13 mouse cellular contexts compared by ENCODE assay signal in genomic region chr14:120480927-120481326, GRCm38 (mm10). TPM values are rescaled to one million over a fixed set of nuclear protein-coding genes. Genes with fewer than 3 reads are reported as not detected.
DNase-seq lines count a peak whose midpoint lies in the region; ATAC-seq and TF ChIP-seq lines count a peak whose summit lies in the region.
"Had no signal": no experiment of that assay in that cellular context is flagged by ENCODE, and none has a peak within 500 bp of the region (broad histone marks: within the 10 kb centered on the region; RNA-seq: fewer than 3 reads in every experiment).

No protein-coding gene starts in this region.

- H3K27ac ChIP-seq in heart, embryonic 11.5 days (ENCODE audit: low read depth, low read length) = no peak overlapping the region
- no peak overlapping the region for H3K27ac ChIP-seq in layer of hippocampus, adult 2 months
- no peak overlapping the region for H3K27ac ChIP-seq in cortical plate, adult 2 months (ENCODE audit: insufficient read depth, low read length)
- peak overlapping the region; percentile 92 for H3K27ac ChIP-seq in macrophage
- H3K27ac ChIP-seq: liver, embryonic 14.5 days had no signal

- TF ChIP-seq POLR2A in cortical plate, adult 2 months (IDR thresholded peaks at IDR 0.05; ENCODE audit: extremely low read depth, insufficient read depth, low read length) = no peak

- no peak for ATAC-seq in heart, embryonic 11.5 days (replicated peaks; ENCODE audit: insufficient number of reproducible peaks, low FRiP score, low TSS enrichment)
- ATAC-seq: Patski had no signal

- TF ChIP-seq CTCF in layer of hippocampus, adult 2 months (conservative IDR thresholded peaks at IDR 0.05) = no peak
- no peak for TF ChIP-seq CTCF in cortical plate, adult 2 months (IDR thresholded peaks at IDR 0.05; ENCODE audit: extremely low read depth, insufficient read depth, low read length)

- no peaks in the 10 kb centered on the region for H3K9me3 ChIP-seq in heart, embryonic 11.5 days (replicated peaks; ENCODE audit: control insufficient read depth, low read length)

- 84% methylated on average over 4 of the region's 4 CpGs for WGBS in heart, embryonic 11.5 days (ENCODE audit: insufficient replicate concordance)
- 81% methylated on average over 4 of the region's 4 CpGs for WGBS in macrophage (ENCODE audit: missing documents)

- no peaks in the 10 kb centered on the region; the same call in 1 of the 2 replicates for H3K36me3 ChIP-seq in heart, embryonic 11.5 days (ENCODE audit: control insufficient read depth, insufficient read depth, low read length)
- H3K36me3 ChIP-seq in macrophage (ENCODE audit: inconsistent target) = peaks cover 10% of the 10 kb centered on the region; the same call in 1 of the 2 replicates

- peaks cover 72% of the 10 kb centered on the region for H3K79me2 ChIP-seq in macrophage (ENCODE audit: inconsistent target)

- H3K9ac ChIP-seq in heart, embryonic 11.5 days (ENCODE audit: low read depth, low read length) = no peak overlapping the region
- H3K9ac ChIP-seq: liver, embryonic 14.5 days had no signal

- H3K4me3 ChIP-seq in heart, embryonic 11.5 days (ENCODE audit: low read depth, low read length) = no peak overlapping the region
- H3K4me3 ChIP-seq in layer of hippocampus, adult 2 months = peak overlapping the region; percentile 92
- H3K4me3 ChIP-seq in cortical plate, adult 2 months (ENCODE audit: insufficient read depth, low read length) = peak overlapping the region; percentile 61; the same call in 1 of the 2 replicates
- H3K4me3 ChIP-seq in macrophage (ENCODE audit: inconsistent target) = peak overlapping the region; percentile 1; the same call in 1 of the 2 replicates

- peak overlapping the region; percentile 46 for H3K4me2 ChIP-seq in heart, embryonic 11.5 days

- DNase-seq in heart, adult 8-10 months (ENCODE audit: low spot score) = no peak
- DNase-seq in layer of hippocampus, adult 2 months (ENCODE audit: low spot score in 2 of 2) = no peak
- no peak for DNase-seq in layer of hippocampus, adult 18-20 months (ENCODE audit: low spot score in 2 of 2)
- DNase-seq in embryo, embryonic 9.5 days (ENCODE audit: extremely low spot score) = no peak
- no peak for DNase-seq in B cell, adult 2 months
- DNase-seq: adrenal gland, adult 8-10 months; kidney, postnatal 4 days; thymus, postnatal 25 days had no signal

- no peaks in the 10 kb centered on the region for H3K4me1 ChIP-seq in heart, embryonic 11.5 days (ENCODE audit: control insufficient read depth, insufficient read depth, low read length)
- peaks cover 6% of the 10 kb centered on the region for H3K4me1 ChIP-seq in cortical plate, adult 2 months (ENCODE audit: control insufficient read depth, insufficient read depth, low read length)

- H3K27me3 ChIP-seq in heart, embryonic 11.5 days (ENCODE audit: control insufficient read depth, insufficient read depth, low read length) = no peaks in the 10 kb centered on the region
- H3K27me3 ChIP-seq: Patski had no signal

RNA-seq across cellular contexts. Expression of gene Rap2a, which starts 2.7 kb away (rescaled TPM):
- 13.8 and 15.1 TPM in 2 replicates for polyA plus RNA-seq in heart, embryonic 11.5 days (2014; fragmentation: Nextera tagmentation; extraction: Ambion mirVana)
- total RNA-seq in heart, adult 8-10 months (2022) = 10 to 100 TPM in 3 of 4 experiments, 1 to 10 TPM in 1; 9.2 to 11.0 (median 10.6) TPM
- 10 to 100 TPM; 74.0 to 78.6 TPM for total RNA-seq in layer of hippocampus, adult 2 months (2021)
- 10 to 100 TPM; 77.9 to 82.2 TPM for total RNA-seq in layer of hippocampus, adult 18-20 months (2021)
- polyA plus RNA-seq in cortical plate, adult 2 months (2012; rRNA removed) = 66.6 and 66.7 TPM in 2 replicates
- total RNA-seq in macrophage (2018; cell fraction: chromatin; rRNA removed) = 10 to 100 TPM in 23 of 26 experiments, 1 to 10 TPM in 3; 8.3 to 46.1 (median 19.4) TPM
- total RNA-seq in macrophage (2018; cell fraction: cytosol; rRNA removed) = 100 to 1,000 TPM in 3 of 26 experiments, 10 to 100 TPM in 23; 33.3 to 103 (median 54.4) TPM
- 10 to 100 TPM; 22.8 to 80.1 (median 45.0) TPM for total RNA-seq in macrophage (2018; cell fraction: nucleus; rRNA removed)
- polyA plus RNA-seq in macrophage (2018) = 51.4 to 76.6 TPM (median 60.4 TPM) in 3 replicates

Comparison
In these comparisons a context has a peak if more than half of its experiments do, and no peak if none do; other contexts are left out.
1. RNA of gene Rap2a, which starts 2.7 kb away (total RNA-seq): 77.9 to 82.2 TPM in layer of hippocampus, adult 18-20 months and 74.0 to 78.6 TPM in layer of hippocampus, adult 2 months; 9.2 to 11.0 TPM in heart, adult 8-10 months; every median in the first group is over 4 times any median in the second.